Mouse (Mus musculus): Measurements from ENCODE around the gene Smad6. TPM values are rescaled to one million over a fixed set of nuclear protein-coding genes. Genes with fewer than 3 reads are reported as not detected.

Smad6 gene
- polyA plus RNA-seq, 2 experiments, result 12.0 to 23.5 TPM

- Histone ChIP-seq H3K4me3 (replicated peaks; ENCODE audit: low read length) (no peak overlapping the region), H3K27me3 (ENCODE audit: control insufficient read depth, insufficient read depth, low read length) (no peaks in the 10 kb centered on the region), H3K9ac (ENCODE audit: low read depth, low read length, severe bottlenecking) (peak overlapping the region; percentile 22; the same call in 1 of the 2 replicates), H3K27ac (replicated peaks; ENCODE audit: low read depth, low read length) (peak overlapping the region; percentile 80), H3K4me1 (ENCODE audit: control insufficient read depth, insufficient read depth, low read length) (peaks cover 63% of the 10 kb centered on the region), H3K4me2 (replicated peaks; ENCODE audit: low read depth, low read length, severe bottlenecking) (peak overlapping the region; percentile 37), H3K36me3 (ENCODE audit: control insufficient read depth, insufficient read depth, low read length) (no peaks in the 10 kb centered on the region), H3K9me3 (ENCODE audit: control insufficient read depth, low read length) (no peaks in the 10 kb centered on the region)
- ATAC-seq (ENCODE audit: low FRiP score, low read depth) (peak; percentile 41; the same call in 1 of the 2 replicates), DNase-seq (ENCODE audit: low spot score) (peak; percentile 73)
- WGBS, result 16% methylated on average over 17 of the region's 17 CpGs
- TF ChIP-seq POLR2A (IDR thresholded peaks at IDR 0.05; ENCODE audit: borderline replicate concordance, extremely low read depth, insufficient read depth, insufficient read length), result 0 out of 2 replicates have a peak, but pooled peaks have one; percentile 63
Measured at GRCm38 (mm10) chr9:63959129-63959932, 62.5 kb downstream of the Smad6 start.

GRCm38 (mm10) chr9:63958337-63959030, 63.4 kb downstream of the Smad6 start:
- H3K9ac ChIP-seq (ENCODE audit: low read depth, low read length, severe bottlenecking), result no peak overlapping the region; the same call in 1 of the 2 replicates
- WGBS, result 9% methylated on average over 15 of the region's 15 CpGs
- H3K36me3 ChIP-seq (ENCODE audit: control insufficient read depth, insufficient read depth, low read length), result peaks cover 6% of the 10 kb centered on the region
- TF ChIP-seq POLR2A (IDR thresholded peaks at IDR 0.05; ENCODE audit: borderline replicate concordance, extremely low read depth, insufficient read depth, insufficient read length), result no peak
- DNase-seq (ENCODE audit: low spot score), result peak; percentile 74
- no peaks in the 10 kb centered on the region for H3K9me3 ChIP-seq (ENCODE audit: control insufficient read depth, low read length)
- no peaks in the 10 kb centered on the region for H3K27me3 ChIP-seq (ENCODE audit: control insufficient read depth, insufficient read depth, low read length)
- peak overlapping the region; percentile 80 for H3K27ac ChIP-seq (replicated peaks; ENCODE audit: low read depth, low read length)
- H3K4me3 ChIP-seq (replicated peaks; ENCODE audit: low read length), result no peak overlapping the region
- peak overlapping the region; percentile 37 for H3K4me2 ChIP-seq (replicated peaks; ENCODE audit: low read depth, low read length, severe bottlenecking)
- H3K4me1 ChIP-seq (ENCODE audit: control insufficient read depth, insufficient read depth, low read length), result peaks cover 55% of the 10 kb centered on the region
- ATAC-seq (ENCODE audit: low FRiP score, low read depth), result peak; percentile 62

GRCm38 (mm10) chr9:63957647-63958185, 64.1 kb downstream of the Smad6 start:
- peaks cover 49% of the 10 kb centered on the region for H3K4me1 ChIP-seq (ENCODE audit: control insufficient read depth, insufficient read depth, low read length)
- ATAC-seq (ENCODE audit: low FRiP score, low read depth) (no peak), DNase-seq (ENCODE audit: low spot score) (no peak)
- H3K9ac ChIP-seq (ENCODE audit: low read depth, low read length, severe bottlenecking), result no peak overlapping the region
- H3K9me3 ChIP-seq (ENCODE audit: control insufficient read depth, low read length), result no peaks in the 10 kb centered on the region
- TF ChIP-seq POLR2A (IDR thresholded peaks at IDR 0.05; ENCODE audit: borderline replicate concordance, extremely low read depth, insufficient read depth, insufficient read length), result no peak
- H3K36me3 ChIP-seq (ENCODE audit: control insufficient read depth, insufficient read depth, low read length), result peaks cover 11% of the 10 kb centered on the region
- H3K4me3 ChIP-seq (replicated peaks; ENCODE audit: low read length), result no peak overlapping the region
- WGBS, result 47% methylated on average over 11 of the region's 11 CpGs
- peak overlapping the region; percentile 80 for H3K27ac ChIP-seq (replicated peaks; ENCODE audit: low read depth, low read length)
- H3K4me2 ChIP-seq (replicated peaks; ENCODE audit: low read depth, low read length, severe bottlenecking), result peak overlapping the region; percentile 37; the same call in 1 of the 2 replicates
- no peaks in the 10 kb centered on the region for H3K27me3 ChIP-seq (ENCODE audit: control insufficient read depth, insufficient read depth, low read length)

- no peaks in the 10 kb centered on the region for H3K9me3 ChIP-seq (ENCODE audit: control insufficient read depth, low read length)
- H3K4me1 ChIP-seq (ENCODE audit: control insufficient read depth, insufficient read depth, low read length), result peaks cover 41% of the 10 kb centered on the region
- WGBS, result 31% methylated on average over 9 of the region's 9 CpGs
- no peak for TF ChIP-seq POLR2A (IDR thresholded peaks at IDR 0.05; ENCODE audit: borderline replicate concordance, extremely low read depth, insufficient read depth, insufficient read length)
- no peaks in the 10 kb centered on the region for H3K27me3 ChIP-seq (ENCODE audit: control insufficient read depth, insufficient read depth, low read length)
- no peak overlapping the region for H3K4me3 ChIP-seq (replicated peaks; ENCODE audit: low read length)
- DNase-seq (ENCODE audit: low spot score) (peak; percentile 77), ATAC-seq (ENCODE audit: low FRiP score, low read depth) (no peak)
- H3K4me2 ChIP-seq (replicated peaks; ENCODE audit: low read depth, low read length, severe bottlenecking), result no peak overlapping the region
- H3K9ac ChIP-seq (ENCODE audit: low read depth, low read length, severe bottlenecking), result peak overlapping the region; percentile 7; the same call in 1 of the 2 replicates
- H3K36me3 ChIP-seq (ENCODE audit: control insufficient read depth, insufficient read depth, low read length), result peaks cover 21% of the 10 kb centered on the region
- H3K27ac ChIP-seq (replicated peaks; ENCODE audit: low read depth, low read length), result no peak overlapping the region
Measured at GRCm38 (mm10) chr9:63956052-63956451, 65.8 kb downstream of the Smad6 start.

GRCm38 (mm10) chr9:63953691-63954090, 68.2 kb downstream of the Smad6 start:
- H3K4me1 ChIP-seq (ENCODE audit: control insufficient read depth, insufficient read depth, low read length), result peaks cover 18% of the 10 kb centered on the region

More at GRCm38 (mm10) chr9:63953691-63954090, 68.2 kb downstream of the Smad6 start:
- H3K9ac ChIP-seq (ENCODE audit: low read depth, low read length, severe bottlenecking), result no peak overlapping the region
- no peaks in the 10 kb centered on the region for H3K9me3 ChIP-seq (ENCODE audit: control insufficient read depth, low read length)
- DNase-seq (ENCODE audit: low spot score) (no peak), ATAC-seq (ENCODE audit: low FRiP score, low read depth) (no peak)
- peaks cover 25% of the 10 kb centered on the region for H3K36me3 ChIP-seq (ENCODE audit: control insufficient read depth, insufficient read depth, low read length)
- H3K4me3 ChIP-seq (replicated peaks; ENCODE audit: low read length), result no peak overlapping the region
- 76% methylated on average over 32 of the region's 35 CpGs for WGBS
- H3K4me2 ChIP-seq (replicated peaks; ENCODE audit: low read depth, low read length, severe bottlenecking), result no peak overlapping the region
- H3K27ac ChIP-seq (replicated peaks; ENCODE audit: low read depth, low read length), result no peak overlapping the region
- H3K27me3 ChIP-seq (ENCODE audit: control insufficient read depth, insufficient read depth, low read length), result no peaks in the 10 kb centered on the region
- no peak for TF ChIP-seq POLR2A (IDR thresholded peaks at IDR 0.05; ENCODE audit: borderline replicate concordance, extremely low read depth, insufficient read depth, insufficient read length)
